Mouse (Mus musculus): ENCODE data around the gene Pcdh9. TPM values are rescaled to one million over a fixed set of nuclear protein-coding genes. Genes with fewer than 3 reads are reported as not detected.

Gene Pcdh9
- 1 to 10 TPM; 1.3 to 1.5 TPM for total RNA-seq (2021)
- long read RNA-seq, experiment 1, result 0 reads
- long read RNA-seq, experiment 2, partial matches to known transcripts, result 0 of 1 reads
- long read RNA-seq, experiment 2, other reads (novel, unspliced or antisense), result 0 of 1 reads

- DNase-seq (ENCODE audit: low spot score in 2 of 2), result peak; percentile 43 to 46
These were observed at the start of gene Pcdh9 for GRCm38 (mm10) chr14:93890519-93891370. Pcdh9 (minus strand) TSS chr14:93890679.

GRCm38 (mm10) chr14:93906928-93907327 lies 16.4 kb upstream of the Pcdh9 start:
- no peak for DNase-seq (ENCODE audit: low spot score in 2 of 2)

GRCm38 (mm10) chr14:93898533-93898932 lies 8.1 kb upstream of the Pcdh9 start:
- no peak for DNase-seq (ENCODE audit: low spot score in 2 of 2)

GRCm38 (mm10) chr14:93895131-93895530 lies 4.7 kb upstream of the Pcdh9 start:
- DNase-seq (ENCODE audit: low spot score in 2 of 2), result no peak

GRCm38 (mm10) chr14:93891371-93891746 lies 880 bp upstream of the Pcdh9 start:
- DNase-seq (ENCODE audit: low spot score in 2 of 2), result no peak

GRCm38 (mm10) chr14:93889839-93890518 lies 500 bp downstream of the Pcdh9 start:
- DNase-seq (ENCODE audit: low spot score in 2 of 2), result no peak

- DNase-seq (ENCODE audit: low spot score in 2 of 2), result no peak
These were observed 1.2 kb downstream of the Pcdh9 start for GRCm38 (mm10) chr14:93889231-93889630.

GRCm38 (mm10) chr14:93888346-93888745 lies 2.1 kb downstream of the Pcdh9 start:
- no peak for DNase-seq (ENCODE audit: low spot score in 2 of 2)

- DNase-seq (ENCODE audit: low spot score in 2 of 2), result no peak
These were observed 3.4 kb downstream of the Pcdh9 start for GRCm38 (mm10) chr14:93887066-93887465.

- no peak for DNase-seq (ENCODE audit: low spot score in 2 of 2)
These were observed 4.9 kb downstream of the Pcdh9 start for GRCm38 (mm10) chr14:93885551-93886084.

GRCm38 (mm10) chr14:93884467-93884866 lies 6.0 kb downstream of the Pcdh9 start:
- peak in 1 of 2 experiments; percentile 47 for DNase-seq (ENCODE audit: low spot score in 2 of 2)

GRCm38 (mm10) chr14:93880071-93880470 lies 10.4 kb downstream of the Pcdh9 start:
- DNase-seq (ENCODE audit: low spot score in 2 of 2), result no peak

- no peak for DNase-seq (ENCODE audit: low spot score in 2 of 2)
These were observed 14.5 kb downstream of the Pcdh9 start for GRCm38 (mm10) chr14:93875968-93876367.

GRCm38 (mm10) chr14:93868211-93868610 lies 22.3 kb downstream of the Pcdh9 start:
- no peak for DNase-seq (ENCODE audit: low spot score in 2 of 2)

GRCm38 (mm10) chr14:93858069-93858468 lies 32.4 kb downstream of the Pcdh9 start:
- no peak for DNase-seq (ENCODE audit: low spot score in 2 of 2)

GRCm38 (mm10) chr14:93846091-93846677 lies 44.3 kb downstream of the Pcdh9 start:
- DNase-seq (ENCODE audit: low spot score in 2 of 2), result no peak

- no peak for DNase-seq (ENCODE audit: low spot score in 2 of 2)
These were observed 47.7 kb downstream of the Pcdh9 start for GRCm38 (mm10) chr14:93842686-93843288.

- DNase-seq (ENCODE audit: low spot score in 2 of 2), result no peak
These were observed 58.0 kb downstream of the Pcdh9 start for GRCm38 (mm10) chr14:93832511-93832910.

- DNase-seq (ENCODE audit: low spot score in 2 of 2), result no peak
These were observed 63.3 kb downstream of the Pcdh9 start for GRCm38 (mm10) chr14:93827159-93827558.

- no peak for DNase-seq (ENCODE audit: low spot score in 2 of 2)
These were observed 64.4 kb downstream of the Pcdh9 start for GRCm38 (mm10) chr14:93826042-93826462.

- no peak for DNase-seq (ENCODE audit: low spot score in 2 of 2)
These were observed 71.6 kb downstream of the Pcdh9 start for GRCm38 (mm10) chr14:93818845-93819244.

All from adrenal gland, adult 18-20 months (tissue).